Mouse (Mus musculus) forebrain, embryonic 15.5 days (tissue): Measurements from ENCODE around the gene Hdac4. TPM values are rescaled to one million over a fixed set of nuclear protein-coding genes. Genes with fewer than 3 reads are reported as not detected.
A peak's percentile ranks its signal among the peaks of the same experiment; 100 is the strongest.

ENCODE experiments used
- ATAC-seq: fragments of 200-750 bp; cut with Nextera tagmentation; replicated peaks from 2 replicates; pipeline ENCODE4 v1.8.0; 2017; ENCODE audit warnings: mild to moderate bottlenecking, moderate TSS enrichment, moderate library complexity
- H3K27ac ChIP-seq: fragments of 300-500 bp; sonication (generic); replicated peaks from 2 replicates; pipeline ENCODE4 v1.5.1; 2015; ENCODE audit warnings: mild to moderate bottlenecking, inconsistent platforms
- H3K27me3 ChIP-seq: fragments of 300-500 bp; sonication (generic); 2 replicates; pipeline ENCODE4 v1.6.1; 2015; ENCODE audit warnings: inconsistent platforms
- H3K36me3 ChIP-seq: fragments of 300-500 bp; sonication (generic); 2 replicates; pipeline ENCODE4 v1.6.1; 2015; ENCODE audit warnings: mild to moderate bottlenecking, inconsistent platforms
- H3K4me1 ChIP-seq: fragments of 300-500 bp; sonication (generic); 2 replicates; pipeline ENCODE4 v1.6.1; 2015; ENCODE audit warnings: inconsistent platforms
- H3K4me2 ChIP-seq: fragments of 300-500 bp; sonication (generic); replicated peaks from 2 replicates; pipeline ENCODE4 v1.6.1; 2015; ENCODE audit warnings: mild to moderate bottlenecking, inconsistent platforms
- H3K4me3 ChIP-seq: fragments of 300-500 bp; sonication (generic); 2 replicates; pipeline ENCODE4 v1.5.1; 2015; ENCODE audit warnings: mild to moderate bottlenecking, inconsistent platforms
- H3K9ac ChIP-seq: fragments of 300-500 bp; sonication (generic); replicated peaks from 2 replicates; pipeline ENCODE4 v1.6.1; 2015; ENCODE audit warnings: mild to moderate bottlenecking, inconsistent platforms
- H3K9me3 ChIP-seq: fragments of 300-500 bp; sonication (generic); 2 replicates; pipeline ENCODE4 v1.6.1; 2016; ENCODE audit warnings: inconsistent platforms
- WGBS: fragments of 180-500 bp; shearing (Covaris S2); methylation state at CpG from one replicate; pipeline ENCODE4 v1.1.7; 2015; ENCODE audit warnings: mixed read lengths; 5-methylcytosine and 5-hydroxymethylcytosine counted together
- polyA plus RNA-seq: library from polyadenylated mRNA; unstranded; fragments of >200 nt; fragmentation: Nextera tagmentation; extraction: Ambion mirVana; gene quantifications from 2 replicates; pipeline ENCODE4 v1.2.1, GENCODE M21; 2015

Hdac4 gene
- polyA plus RNA-seq, 1 experiment from 2014 or later = 31.9 TPM

GRCm38 (mm10) chr1:92061198-92062073 is 134.1 kb downstream of the Hdac4 start:
- H3K9ac ChIP-seq = no peak overlapping the region
- peaks cover 24% of the 10 kb centered on the region for H3K4me1 ChIP-seq
- H3K4me2 ChIP-seq = no peak overlapping the region

GRCm38 (mm10) chr1:92060532-92061064 is 134.9 kb downstream of the Hdac4 start:
- Histone ChIP-seq H3K4me2 (no peak overlapping the region), H3K4me1 (peaks cover 24% of the 10 kb centered on the region), H3K27me3 (no peaks in the 10 kb centered on the region), H3K9me3 (no peaks in the 10 kb centered on the region), H3K9ac (no peak overlapping the region), H3K27ac (no peak overlapping the region), H3K36me3 (no peaks in the 10 kb centered on the region), H3K4me3 (no peak overlapping the region)
- no peak for ATAC-seq
- WGBS = 70% methylated on average over 4 of the region's 4 CpGs

More at GRCm38 (mm10) chr1:92061198-92062073, 134.1 kb downstream of the Hdac4 start:
- Histone ChIP-seq H3K27ac (no peak overlapping the region), H3K9me3 (no peaks in the 10 kb centered on the region), H3K27me3 (no peaks in the 10 kb centered on the region), H3K4me3 (no peak overlapping the region), H3K36me3 (no peaks in the 10 kb centered on the region)
- peak; percentile 80 for ATAC-seq
- WGBS = 22% methylated on average over 8 of the region's 8 CpGs

GRCm38 (mm10) chr1:92059571-92059970 is 135.9 kb downstream of the Hdac4 start:
- no peak overlapping the region for H3K4me3 ChIP-seq
- WGBS = 97% methylated on average over 1 of the region's 1 CpGs
- H3K4me1 ChIP-seq = peaks cover 24% of the 10 kb centered on the region
- no peaks in the 10 kb centered on the region for H3K9me3 ChIP-seq
- H3K27me3 ChIP-seq = no peaks in the 10 kb centered on the region
- no peak for ATAC-seq
- no peak overlapping the region for H3K9ac ChIP-seq
- H3K27ac ChIP-seq = no peak overlapping the region
- no peak overlapping the region for H3K4me2 ChIP-seq
- no peaks in the 10 kb centered on the region for H3K36me3 ChIP-seq

- Histone ChIP-seq H3K4me3 (no peak overlapping the region), H3K9me3 (no peaks in the 10 kb centered on the region), H3K9ac (no peak overlapping the region), H3K36me3 (no peaks in the 10 kb centered on the region), H3K27me3 (no peaks in the 10 kb centered on the region), H3K27ac (no peak overlapping the region), H3K4me1 (peaks cover 24% of the 10 kb centered on the region), H3K4me2 (no peak overlapping the region)
- 79% methylated on average over 5 of the region's 5 CpGs for WGBS
- ATAC-seq = no peak
These were observed 136.6 kb downstream of the Hdac4 start for GRCm38 (mm10) chr1:92058731-92059425.

- Histone ChIP-seq H3K27me3 (no peaks in the 10 kb centered on the region), H3K4me3 (no peak overlapping the region), H3K9ac (no peak overlapping the region), H3K36me3 (no peaks in the 10 kb centered on the region), H3K9me3 (no peaks in the 10 kb centered on the region), H3K27ac (no peak overlapping the region), H3K4me1 (peaks cover 15% of the 10 kb centered on the region), H3K4me2 (no peak overlapping the region)
- 84% methylated on average over 3 of the region's 3 CpGs for WGBS
- ATAC-seq = no peak
These were observed 138.4 kb downstream of the Hdac4 start for GRCm38 (mm10) chr1:92057068-92057467.

GRCm38 (mm10) chr1:92055149-92055548 is 140.3 kb downstream of the Hdac4 start:
- no peak for ATAC-seq
- WGBS = 58% methylated on average over 2 of the region's 2 CpGs
- Histone ChIP-seq H3K4me1 (peaks cover 5% of the 10 kb centered on the region; the same call in 1 of the 2 replicates), H3K36me3 (no peaks in the 10 kb centered on the region), H3K27ac (no peak overlapping the region), H3K4me3 (no peak overlapping the region), H3K9ac (no peak overlapping the region), H3K9me3 (no peaks in the 10 kb centered on the region), H3K4me2 (no peak overlapping the region), H3K27me3 (no peaks in the 10 kb centered on the region)

GRCm38 (mm10) chr1:92052190-92052589 is 143.3 kb downstream of the Hdac4 start:
- 92% methylated on average over 4 of the region's 4 CpGs for WGBS
- Histone ChIP-seq H3K36me3 (no peaks in the 10 kb centered on the region), H3K9ac (no peak overlapping the region), H3K4me3 (no peak overlapping the region), H3K9me3 (no peaks in the 10 kb centered on the region), H3K4me1 (peaks cover 3% of the 10 kb centered on the region; the same call in 1 of the 2 replicates), H3K27ac (no peak overlapping the region), H3K27me3 (no peaks in the 10 kb centered on the region), H3K4me2 (no peak overlapping the region)
- ATAC-seq = no peak

- H3K36me3 ChIP-seq = no peaks in the 10 kb centered on the region
- H3K27me3 ChIP-seq = no peaks in the 10 kb centered on the region
- H3K4me1 ChIP-seq = no peaks in the 10 kb centered on the region
- 93% methylated on average over 4 of the region's 4 CpGs for WGBS
- ATAC-seq = no peak
- H3K4me2 ChIP-seq = no peak overlapping the region
- H3K4me3 ChIP-seq = no peak overlapping the region
- H3K27ac ChIP-seq = no peak overlapping the region
- H3K9me3 ChIP-seq = no peaks in the 10 kb centered on the region
- H3K9ac ChIP-seq = no peak overlapping the region
These were observed 143.9 kb downstream of the Hdac4 start for GRCm38 (mm10) chr1:92051489-92052062.

GRCm38 (mm10) chr1:92050992-92051391 is 144.5 kb downstream of the Hdac4 start:
- H3K36me3 ChIP-seq = no peaks in the 10 kb centered on the region

GRCm38 (mm10) chr1:92050566-92050965 is 144.9 kb downstream of the Hdac4 start:
- Histone ChIP-seq H3K27me3 (no peaks in the 10 kb centered on the region), H3K36me3 (no peaks in the 10 kb centered on the region), H3K4me1 (no peaks in the 10 kb centered on the region), H3K27ac (no peak overlapping the region), H3K9ac (no peak overlapping the region), H3K9me3 (no peaks in the 10 kb centered on the region), H3K4me3 (no peak overlapping the region), H3K4me2 (no peak overlapping the region)
- no peak for ATAC-seq
- 16% methylated on average over 3 of the region's 3 CpGs for WGBS

More at GRCm38 (mm10) chr1:92050992-92051391, 144.5 kb downstream of the Hdac4 start:
- Histone ChIP-seq H3K4me3 (no peak overlapping the region), H3K27ac (no peak overlapping the region), H3K9me3 (no peaks in the 10 kb centered on the region), H3K9ac (no peak overlapping the region), H3K4me2 (no peak overlapping the region), H3K27me3 (no peaks in the 10 kb centered on the region), H3K4me1 (no peaks in the 10 kb centered on the region)
- no peak for ATAC-seq

GRCm38 (mm10) chr1:92048415-92049354 is 146.8 kb downstream of the Hdac4 start:
- Histone ChIP-seq H3K4me1 (0 out of 2 replicates have a peak, but pooled peaks cover 10% of the 10 kb centered on the region), H3K9ac (no peak overlapping the region), H3K9me3 (no peaks in the 10 kb centered on the region), H3K27ac (no peak overlapping the region), H3K4me2 (no peak overlapping the region), H3K36me3 (no peaks in the 10 kb centered on the region), H3K27me3 (no peaks in the 10 kb centered on the region), H3K4me3 (no peak overlapping the region)
- 95% methylated on average over 4 of the region's 4 CpGs for WGBS
- ATAC-seq = no peak
